Comparison of ENCODE assay signal across 10 mouse cellular contexts in genomic region chr10:111460381-111460780, GRCm38 (mm10). TPM values are rescaled to one million over a fixed set of nuclear protein-coding genes. Genes with fewer than 3 reads are reported as not detected.
DNase-seq lines count a peak whose midpoint lies in the region; ATAC-seq lines count a peak whose summit lies in the region.
"Had no signal": no experiment of that assay in that cellular context is flagged by ENCODE, and none has a peak within 500 bp of the region (broad histone marks: within the 10 kb centered on the region; RNA-seq: fewer than 3 reads in every experiment).

No protein-coding gene starts in this region.

- no peaks in the 10 kb centered on the region for H3K36me3 ChIP-seq in midbrain, embryonic 10.5 days
- no peaks in the 10 kb centered on the region for H3K36me3 ChIP-seq in midbrain, embryonic 16.5 days (ENCODE audit: control insufficient read depth, insufficient read depth, low read length)
- H3K36me3 ChIP-seq in hindbrain, embryonic 14.5 days (replicated peaks; ENCODE audit: control insufficient read depth, insufficient read depth): no peaks in the 10 kb centered on the region
- no peaks in the 10 kb centered on the region for H3K36me3 ChIP-seq in midbrain, embryonic 13.5 days

- H3K4me1 ChIP-seq in midbrain, embryonic 10.5 days: peaks cover 20% of the 10 kb centered on the region
- peaks cover 2% of the 10 kb centered on the region; the same call in 1 of the 2 replicates for H3K4me1 ChIP-seq in midbrain, embryonic 16.5 days (ENCODE audit: control insufficient read depth, insufficient read depth, low read length)
- no peaks in the 10 kb centered on the region for H3K4me1 ChIP-seq in hindbrain, embryonic 14.5 days (replicated peaks; ENCODE audit: control insufficient read depth, insufficient read depth, low read length)
- peaks cover 18% of the 10 kb centered on the region for H3K4me1 ChIP-seq in midbrain, embryonic 13.5 days (replicated peaks)

- H3K27me3 ChIP-seq in midbrain, embryonic 10.5 days (ENCODE audit: low read depth, poor library complexity, severe bottlenecking): no peaks in the 10 kb centered on the region
- H3K27me3 ChIP-seq in midbrain, embryonic 16.5 days (ENCODE audit: control insufficient read depth, insufficient read depth, low read depth, low read length): no peaks in the 10 kb centered on the region
- no peaks in the 10 kb centered on the region for H3K27me3 ChIP-seq in hindbrain, embryonic 14.5 days (ENCODE audit: control insufficient read depth, insufficient read depth, low read length)
- H3K27me3 ChIP-seq in midbrain, embryonic 13.5 days: no peaks in the 10 kb centered on the region

- 20% methylated on average over 4 of the region's 4 CpGs for WGBS in midbrain, embryonic 10.5 days
- WGBS in midbrain, embryonic 16.5 days: 5% methylated on average over 4 of the region's 4 CpGs
- WGBS in hindbrain, embryonic 14.5 days: 8% methylated on average over 4 of the region's 4 CpGs
- WGBS in midbrain, embryonic 13.5 days: 5% methylated on average over 4 of the region's 4 CpGs

- H3K27ac ChIP-seq in midbrain, embryonic 10.5 days (replicated peaks): peak overlapping the region; percentile 23; the same call in 1 of the 2 replicates
- no peak overlapping the region for H3K27ac ChIP-seq in midbrain, embryonic 16.5 days (ENCODE audit: low read length)
- no peak overlapping the region for H3K27ac ChIP-seq in hindbrain, embryonic 14.5 days
- no peak overlapping the region for H3K27ac ChIP-seq in midbrain, embryonic 13.5 days
- H3K27ac ChIP-seq: left cerebral cortex, adult 2 months; liver, embryonic 14.5 days had no signal

- no peak overlapping the region for H3K4me2 ChIP-seq in midbrain, embryonic 16.5 days (ENCODE audit: low read length)
- no peak overlapping the region for H3K4me2 ChIP-seq in hindbrain, embryonic 14.5 days (replicated peaks)
- no peak overlapping the region for H3K4me2 ChIP-seq in midbrain, embryonic 13.5 days (replicated peaks)

- DNase-seq in midbrain, embryonic 10.5 days (ENCODE audit: low spot score): peak; percentile 45
- peak; percentile 53 for DNase-seq in embryo, embryonic 11 days
- peak; percentile 26 for DNase-seq in hindbrain, embryonic 14.5 days (ENCODE audit: low spot score)
- DNase-seq in ovary, postnatal 36 days (ENCODE audit: low spot score): no peak
- DNase-seq in urinary bladder, postnatal 36 days (ENCODE audit: low spot score in 2 of 2): no peak
- DNase-seq: right cerebral cortex, postnatal 4 days had no signal

- H3K4me3 ChIP-seq in midbrain, embryonic 10.5 days: no peak overlapping the region
- no peak overlapping the region for H3K4me3 ChIP-seq in midbrain, embryonic 16.5 days (ENCODE audit: low read depth, low read length)
- H3K4me3 ChIP-seq in hindbrain, embryonic 14.5 days (replicated peaks; ENCODE audit: low read length): no peak overlapping the region
- no peak overlapping the region for H3K4me3 ChIP-seq in midbrain, embryonic 13.5 days (replicated peaks)
- H3K4me3 ChIP-seq: left cerebral cortex, adult 2 months had no signal

- H3K9ac ChIP-seq in midbrain, embryonic 16.5 days (ENCODE audit: low read depth, low read length): no peak overlapping the region
- no peak overlapping the region for H3K9ac ChIP-seq in hindbrain, embryonic 14.5 days
- no peak overlapping the region for H3K9ac ChIP-seq in midbrain, embryonic 13.5 days (replicated peaks)
- H3K9ac ChIP-seq: liver, embryonic 14.5 days had no signal

- ATAC-seq in midbrain, embryonic 16.5 days: no peak
- ATAC-seq in hindbrain, embryonic 14.5 days (ENCODE audit: low FRiP score): no peak
- peak; percentile 70 for ATAC-seq in midbrain, embryonic 13.5 days

- no peaks in the 10 kb centered on the region for H3K9me3 ChIP-seq in midbrain, embryonic 10.5 days (replicated peaks)
- H3K9me3 ChIP-seq in midbrain, embryonic 16.5 days (replicated peaks; ENCODE audit: control insufficient read depth, low read length, poor library complexity, severe bottlenecking): no peaks in the 10 kb centered on the region
- 0 out of 2 replicates have a peak, but pooled peaks cover 5% of the 10 kb centered on the region for H3K9me3 ChIP-seq in hindbrain, embryonic 14.5 days (ENCODE audit: control insufficient read depth, low read length)
- peaks cover 4% of the 10 kb centered on the region; the same call in 1 of the 2 replicates for H3K9me3 ChIP-seq in midbrain, embryonic 13.5 days

RNA-seq across cellular contexts. Expression of gene Nap1l1, which starts 12.6 kb away (rescaled TPM):
- 355 and 424 TPM in 2 replicates for polyA plus RNA-seq in midbrain, embryonic 10.5 days (2016; fragmentation: Nextera tagmentation; extraction: Ambion mirVana)
- polyA plus RNA-seq in midbrain, embryonic 16.5 days (2015; fragmentation: Nextera tagmentation; extraction: Ambion mirVana): 163 and 179 TPM in 2 replicates
- polyA plus RNA-seq in hindbrain, embryonic 14.5 days (2014; fragmentation: Nextera tagmentation; extraction: Ambion mirVana): 178 and 185 TPM in 2 replicates
- polyA plus RNA-seq in midbrain, embryonic 13.5 days (2015; fragmentation: Nextera tagmentation; extraction: Ambion mirVana): 239 and 255 TPM in 2 replicates

RNA-seq across cellular contexts. Expression of gene Phlda1, which starts 45.7 kb away (rescaled TPM):
- 15.1 and 17.3 TPM in 2 replicates for polyA plus RNA-seq in midbrain, embryonic 10.5 days (2016; fragmentation: Nextera tagmentation; extraction: Ambion mirVana)
- polyA plus RNA-seq in midbrain, embryonic 16.5 days (2015; fragmentation: Nextera tagmentation; extraction: Ambion mirVana): 30.8 and 30.9 TPM in 2 replicates
- polyA plus RNA-seq in hindbrain, embryonic 14.5 days (2014; fragmentation: Nextera tagmentation; extraction: Ambion mirVana): 57.7 and 66.6 TPM in 2 replicates
- 31.3 and 32.4 TPM in 2 replicates for polyA plus RNA-seq in midbrain, embryonic 13.5 days (2015; fragmentation: Nextera tagmentation; extraction: Ambion mirVana)

Comparison
In these comparisons a context has a peak if more than half of its experiments do, and no peak if none do; other contexts are left out.
1. DNase-seq: peak in midbrain, embryonic 10.5 days (single experiment), embryo, embryonic 11 days (single experiment) and hindbrain, embryonic 14.5 days (single experiment); none in ovary, postnatal 36 days (single experiment) and urinary bladder, postnatal 36 days (0 of 2).